Mouse (Mus musculus): ENCODE data around the gene Cdc42ep4.

- TF ChIP-seq CTCF (IDR thresholded peaks at IDR 0.05; ENCODE audit: borderline replicate concordance, insufficient read depth, low read length) (no peak), POLR2A (IDR thresholded peaks at IDR 0.05; ENCODE audit: low read depth, low read length) (no peak)
Observed at GRCm38 (mm10) chr11:113726994-113727888, 24.4 kb downstream of the Cdc42ep4 start.

Data from embryonic fibroblast, embryonic 13.5 days (primary cell).